Mouse (Mus musculus) macrophage (primary cell): Measurements from ENCODE around the gene E2f2. TPM values are rescaled to one million over a fixed set of nuclear protein-coding genes. Genes with fewer than 3 reads are reported as not detected.

ENCODE experiments used
- polyA plus RNA-seq: library from polyadenylated mRNA; stranded (reverse); fragments of 250-400 nt; gene quantifications from 3 replicates; pipeline ENCODE4 v1.2.4, GENCODE M21; 2018; ENCODE audit warnings: inconsistent platforms

Gene E2f2
- polyA plus RNA-seq, 1 experiment from 2014 or later, result 1.5 TPM

Other genes starting within 250 kb of the E2f2 start
- gene Hmgcl, start 225.9 kb upstream of the E2f2 start, polyA plus RNA-seq, result 34.9 to 87.9 TPM (median 66.0 TPM) in 3 replicates
- 3.5 to 12.3 TPM (median 7.7 TPM) in 3 replicates for gene Gale, start 208.7 kb upstream of the E2f2 start, polyA plus RNA-seq
- gene Lypla2, start 199.8 kb upstream of the E2f2 start, polyA plus RNA-seq, result 41.4 to 77.2 TPM (median 65.0 TPM) in 3 replicates
- 21.2 to 24.6 TPM (median 22.0 TPM) in 3 replicates for gene Pithd1, start 185.1 kb upstream of the E2f2 start, polyA plus RNA-seq
- gene Eloa, start 150.6 kb upstream of the E2f2 start, polyA plus RNA-seq, result 60.5 to 79.3 TPM (median 67.6 TPM) in 3 replicates
- 697 to 1,008 TPM (median 879 TPM) in 3 replicates for gene Rpl11, start 119.0 kb upstream of the E2f2 start, polyA plus RNA-seq
- gene Id3, start 28.9 kb upstream of the E2f2 start, polyA plus RNA-seq, result 0.34 to 38.1 TPM (median 3.1 TPM) in 3 replicates
- gene Asap3, start 34.0 kb downstream of the E2f2 start, polyA plus RNA-seq, result 0.04 to 0.09 TPM (median 0.07 TPM) in 3 replicates
- gene Tcea3, start 75.3 kb downstream of the E2f2 start, polyA plus RNA-seq, result not detected in 3 replicates
- gene Zfp46, start 112.3 kb downstream of the E2f2 start, polyA plus RNA-seq, result 6.8 to 8.2 TPM (median 7.8 TPM) in 3 replicates
- gene Hnrnpr, start 138.5 kb downstream of the E2f2 start, polyA plus RNA-seq, result 38.7 to 76.3 TPM (median 63.8 TPM) in 3 replicates